Mouse (Mus musculus) subcutaneous adipose tissue, adult 2 months (tissue): ENCODE measurements around the gene Cpd. TPM values are rescaled to one million over a fixed set of nuclear protein-coding genes. Genes with fewer than 3 reads are reported as not detected.

Experiments used
- polyA plus RNA-seq: library from polyadenylated mRNA; depleted of rRNA; stranded (reverse); fragments of >200 nt; gene quantifications from 2 replicates; pipeline ENCODE4 v1.2.3, GENCODE M21; 2012; ENCODE audit warnings: low replicate concordance; rRNA removed

Cpd gene
- polyA plus RNA-seq = 34.0 and 40.5 TPM in 2 replicates

GRCm38 (mm10) chr11:76846878-76847222 lies at the start of gene Cpd:
TSS of gene Cpd (minus strand) at chr11:76847018.

GRCm38 (mm10) chr11:76763053-76763740 lies 83.6 kb downstream of the Cpd start, which contains the start of gene Gosr1:
TSS of gene Gosr1 (minus strand) at chr11:76763579.

Other genes with a start within 250 kb of the Cpd start
- gene Abr, start 224.7 kb downstream of the Cpd start, polyA plus RNA-seq = 25.2 and 58.5 TPM in 2 replicates
- gene Bhlha9, start 174.5 kb downstream of the Cpd start, polyA plus RNA-seq = 0.17 TPM in 1 of 2 replicates, not detected in the other
- gene Trarg1, start 167.2 kb downstream of the Cpd start, polyA plus RNA-seq = 32.4 and 138 TPM in 2 replicates
- 23.1 and 27.0 TPM in 2 replicates for gene Gosr1, start 83.4 kb downstream of the Cpd start, polyA plus RNA-seq
- 0.71 and 1.3 TPM in 2 replicates for gene Tmigd1, start 55.1 kb upstream of the Cpd start, polyA plus RNA-seq
- gene Blmh, start 77.8 kb upstream of the Cpd start, polyA plus RNA-seq = 23.9 and 27.6 TPM in 2 replicates
- gene Slc6a4, start 151.6 kb upstream of the Cpd start, polyA plus RNA-seq = 0.76 and 2.0 TPM in 2 replicates
- gene Nsrp1, start 231.4 kb upstream of the Cpd start, polyA plus RNA-seq = 1.0 and 1.8 TPM in 2 replicates